Mouse (Mus musculus) regulatory T cell (primary cell): ENCODE results near the gene Gm16181.

ENCODE experiments used
- in situ Hi-C: fragments of 300-600 bp; cut with MboI, MseI; formaldehyde crosslinking; loops from one replicate; pipeline ENCODE4 v1.15.1; 2025; ENCODE audit warnings: high pct_unique_total_duplicates

Gm16181 gene

GRCm38 (mm10) chr17:35220156-35220952 is at the start of gene Gm16181:
Gene Gm16181 (plus strand): TSS chr17:35220834.
- in situ Hi-C loops = no loop called here

GRCm38 (mm10) chr17:35172445-35173234 is 48.0 kb upstream of the Gm16181 start:
- in situ Hi-C loops = no loop called here

- in situ Hi-C loops = no loop called here
Measured at GRCm38 (mm10) chr17:35173329-35173728, 47.3 kb upstream of the Gm16181 start.

GRCm38 (mm10) chr17:35174201-35174977 is 46.2 kb upstream of the Gm16181 start:
- in situ Hi-C loops = no loop called here

- in situ Hi-C loops = no loop called here
Measured at GRCm38 (mm10) chr17:35175382-35175781, 45.3 kb upstream of the Gm16181 start.

- in situ Hi-C loops = no loop called here
Measured at GRCm38 (mm10) chr17:35175968-35176367, 44.7 kb upstream of the Gm16181 start, which contains the start of gene Aif1. Gene Aif1 (minus strand): TSS chr17:35176068.

GRCm38 (mm10) chr17:35178528-35178927 is 42.1 kb upstream of the Gm16181 start:
- in situ Hi-C loops = no loop called here

GRCm38 (mm10) chr17:35180093-35180492 is 40.5 kb upstream of the Gm16181 start:
- in situ Hi-C loops = no loop called here

GRCm38 (mm10) chr17:35185639-35186611 is 34.7 kb upstream of the Gm16181 start:
- in situ Hi-C loops = no loop called here

GRCm38 (mm10) chr17:35186681-35187080 is 34.0 kb upstream of the Gm16181 start:
- in situ Hi-C loops = no loop called here

GRCm38 (mm10) chr17:35187345-35187744 is 33.3 kb upstream of the Gm16181 start:
- in situ Hi-C loops = no loop called here

GRCm38 (mm10) chr17:35187959-35188610 is 32.5 kb upstream of the Gm16181 start, which contains the start of gene Lst1:
Gene Lst1 (minus strand): TSS chr17:35188439.
- in situ Hi-C loops = no loop called here

- in situ Hi-C loops = no loop called here
Measured at GRCm38 (mm10) chr17:35189186-35189585, 31.4 kb upstream of the Gm16181 start.

- in situ Hi-C loops = loop anchor here (10.0 kb wide), 1 partner anchor 995 kb away; the partner anchor contains the start of gene Psmb8
Measured at GRCm38 (mm10) chr17:35190096-35190495, 30.5 kb upstream of the Gm16181 start.

GRCm38 (mm10) chr17:35191723-35192122 is 28.9 kb upstream of the Gm16181 start:
- in situ Hi-C loops = loop anchor here (10.0 kb wide), 1 partner anchor 997 kb away; the partner anchor contains the start of gene Psmb8

- in situ Hi-C loops = loop anchor here (10.0 kb wide), 1 partner anchor 998 kb away; the partner anchor contains the start of gene Psmb8
Measured at GRCm38 (mm10) chr17:35192924-35193323, 27.7 kb upstream of the Gm16181 start.

GRCm38 (mm10) chr17:35193881-35194843 is 26.5 kb upstream of the Gm16181 start, which contains the start of gene Ltb:
Gene Ltb (plus strand): TSS chr17:35194439.
- in situ Hi-C loops = loop anchor here (10.0 kb wide), 1 partner anchor 999 kb away; the partner anchor contains the start of gene Psmb8
